Mouse (Mus musculus): ENCODE results near the gene Zfp574. TPM values are rescaled to one million over a fixed set of nuclear protein-coding genes. Genes with fewer than 3 reads are reported as not detected.

The Zfp574 gene
- polyA plus RNA-seq (2015; fragmentation: Nextera tagmentation; extraction: Ambion mirVana): 19.8 and 20.1 TPM in 2 replicates

DNA sequence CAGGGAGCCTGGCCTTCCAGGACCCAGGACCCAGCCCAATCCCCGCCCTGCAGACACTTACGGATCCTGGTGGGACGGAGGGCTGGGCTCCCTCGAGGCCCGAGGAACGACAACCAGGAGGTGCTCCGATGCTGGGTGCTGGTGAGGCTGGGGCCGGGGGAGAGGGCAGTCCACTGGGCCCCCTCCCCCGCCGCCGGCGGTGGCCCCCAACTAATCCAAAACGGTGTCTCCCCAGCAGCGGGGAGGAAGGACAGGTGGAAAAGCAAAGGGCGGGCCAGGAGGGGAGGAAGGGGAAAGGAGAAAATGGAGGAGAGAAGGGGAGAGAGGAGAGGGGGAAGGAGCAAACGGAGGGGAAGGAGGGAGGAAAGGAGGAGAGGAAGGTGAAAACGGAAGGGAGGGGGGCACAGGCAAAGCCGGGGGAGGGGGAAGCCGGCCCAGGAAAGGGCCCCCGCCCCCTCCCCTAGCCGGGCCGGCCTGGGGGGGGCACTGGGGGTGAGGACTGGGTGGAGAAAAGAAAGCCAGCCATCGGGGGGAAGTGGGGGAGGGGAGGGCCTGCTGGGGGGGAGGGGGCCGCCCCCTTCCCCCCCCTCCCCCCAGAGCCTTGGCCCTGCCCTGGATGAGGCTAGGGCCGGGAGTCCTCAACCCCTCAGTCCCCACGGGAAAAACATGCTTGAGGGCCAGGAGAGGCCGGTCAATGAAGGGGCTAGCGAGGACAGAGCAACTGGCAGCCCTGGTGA lies at the start of gene Zfp574, which contains the start of gene Grik5:
Gene Zfp574, plus strand, starts transcription at position 589 of the 737 bp plus-strand sequence.
Gene Grik5, minus strand, starts transcription at position 368 of the 737 bp plus-strand sequence.
- Histone ChIP-seq H3K4me1 (ENCODE audit: insufficient read depth, low read depth, low read length) (no peaks in the 10 kb centered on the region), H3K9ac (replicated peaks; ENCODE audit: low read depth) (peak within 1 kb of the TSS; percentile 64), H3K27ac (ENCODE audit: low read length) (peak within 1 kb of the TSS; percentile 64), H3K36me3 (ENCODE audit: insufficient read depth, low read length) (no peaks in the 10 kb centered on the region), H3K27me3 (replicated peaks; ENCODE audit: insufficient read depth, low read length) (no peaks in the 10 kb centered on the region), H3K4me2 (replicated peaks; ENCODE audit: low read depth, low read length) (peak within 1 kb of the TSS; percentile 94), H3K9me3 (ENCODE audit: low read length) (no peaks in the 10 kb centered on the region), H3K4me3 (ENCODE audit: low read depth, low read length) (peak within 1 kb of the TSS; percentile 56)
- no peak for ATAC-seq
- under 1% methylated on average over 24 of the region's 28 CpGs for WGBS
- DNase-seq (ENCODE audit: low spot score): peak; percentile 28
- no peak for TF ChIP-seq EP300 (IDR thresholded peaks at IDR 0.05)
- no peak for TF ChIP-seq CTCF (IDR thresholded peaks at IDR 0.05)

- no peak overlapping the region for H3K9ac ChIP-seq (replicated peaks; ENCODE audit: low read depth)
These were observed 46.4 kb upstream of the Zfp574 start for GRCm38 (mm10) chr7:25025855-25026439.

GRCm38 (mm10) chr7:25026452-25026851 lies 45.9 kb upstream of the Zfp574 start:
- Histone ChIP-seq H3K4me3 (ENCODE audit: low read depth, low read length) (no peak overlapping the region), H3K4me1 (ENCODE audit: insufficient read depth, low read depth, low read length) (no peaks in the 10 kb centered on the region), H3K4me2 (replicated peaks; ENCODE audit: low read depth, low read length) (no peak overlapping the region), H3K9me3 (ENCODE audit: low read length) (no peaks in the 10 kb centered on the region), H3K27ac (ENCODE audit: low read length) (no peak overlapping the region), H3K27me3 (replicated peaks; ENCODE audit: insufficient read depth, low read length) (no peaks in the 10 kb centered on the region), H3K36me3 (ENCODE audit: insufficient read depth, low read length) (no peaks in the 10 kb centered on the region), H3K9ac (replicated peaks; ENCODE audit: low read depth) (no peak overlapping the region)
- ATAC-seq (no peak), DNase-seq (ENCODE audit: low spot score) (no peak)
- TF ChIP-seq EP300 (IDR thresholded peaks at IDR 0.05) (no peak), CTCF (IDR thresholded peaks at IDR 0.05) (no peak)
- WGBS: 36% methylated on average over 7 of the region's 7 CpGs

More at GRCm38 (mm10) chr7:25025855-25026439, 46.4 kb upstream of the Zfp574 start:
- H3K27ac ChIP-seq (ENCODE audit: low read length): no peak overlapping the region
- TF ChIP-seq EP300 (IDR thresholded peaks at IDR 0.05) (no peak), CTCF (IDR thresholded peaks at IDR 0.05) (peak; percentile 44)
- DNase-seq (ENCODE audit: low spot score) (no peak), ATAC-seq (no peak)
- H3K27me3 ChIP-seq (replicated peaks; ENCODE audit: insufficient read depth, low read length): no peaks in the 10 kb centered on the region
- 55% methylated on average over 10 of the region's 10 CpGs for WGBS
- no peak overlapping the region for H3K4me3 ChIP-seq (ENCODE audit: low read depth, low read length)
- H3K4me2 ChIP-seq (replicated peaks; ENCODE audit: low read depth, low read length): no peak overlapping the region
- no peaks in the 10 kb centered on the region for H3K4me1 ChIP-seq (ENCODE audit: insufficient read depth, low read depth, low read length)
- H3K36me3 ChIP-seq (ENCODE audit: insufficient read depth, low read length): no peaks in the 10 kb centered on the region
- H3K9me3 ChIP-seq (ENCODE audit: low read length): no peaks in the 10 kb centered on the region

GRCm38 (mm10) chr7:25030032-25030753 lies 42.2 kb upstream of the Zfp574 start:
- Histone ChIP-seq H3K27ac (ENCODE audit: low read length) (no peak overlapping the region), H3K36me3 (ENCODE audit: insufficient read depth, low read length) (no peaks in the 10 kb centered on the region), H3K4me2 (replicated peaks; ENCODE audit: low read depth, low read length) (no peak overlapping the region), H3K27me3 (replicated peaks; ENCODE audit: insufficient read depth, low read length) (no peaks in the 10 kb centered on the region), H3K9me3 (ENCODE audit: low read length) (no peaks in the 10 kb centered on the region), H3K4me3 (ENCODE audit: low read depth, low read length) (no peak overlapping the region), H3K4me1 (ENCODE audit: insufficient read depth, low read depth, low read length) (no peaks in the 10 kb centered on the region), H3K9ac (replicated peaks; ENCODE audit: low read depth) (no peak overlapping the region)
- TF ChIP-seq EP300 (IDR thresholded peaks at IDR 0.05) (no peak), CTCF (IDR thresholded peaks at IDR 0.05) (peak; percentile 89)
- ATAC-seq (0 out of 2 replicates have a peak, but pooled peaks have one; percentile 28), DNase-seq (ENCODE audit: low spot score) (peak; percentile 68)
- 27% methylated on average over 5 of the region's 5 CpGs for WGBS

GRCm38 (mm10) chr7:25031528-25031927 lies 40.8 kb upstream of the Zfp574 start:
- no peak for TF ChIP-seq CTCF (IDR thresholded peaks at IDR 0.05)
- TF ChIP-seq EP300 (IDR thresholded peaks at IDR 0.05): no peak
- Histone ChIP-seq H3K27me3 (replicated peaks; ENCODE audit: insufficient read depth, low read length) (no peaks in the 10 kb centered on the region), H3K27ac (ENCODE audit: low read length) (no peak overlapping the region), H3K4me1 (ENCODE audit: insufficient read depth, low read depth, low read length) (no peaks in the 10 kb centered on the region), H3K9me3 (ENCODE audit: low read length) (no peaks in the 10 kb centered on the region), H3K4me2 (replicated peaks; ENCODE audit: low read depth, low read length) (no peak overlapping the region), H3K9ac (replicated peaks; ENCODE audit: low read depth) (no peak overlapping the region), H3K36me3 (ENCODE audit: insufficient read depth, low read length) (no peaks in the 10 kb centered on the region), H3K4me3 (ENCODE audit: low read depth, low read length) (no peak overlapping the region)
- no peak for DNase-seq (ENCODE audit: low spot score)
- 75% methylated on average over 3 of the region's 3 CpGs for WGBS
- no peak for ATAC-seq

DNA sequence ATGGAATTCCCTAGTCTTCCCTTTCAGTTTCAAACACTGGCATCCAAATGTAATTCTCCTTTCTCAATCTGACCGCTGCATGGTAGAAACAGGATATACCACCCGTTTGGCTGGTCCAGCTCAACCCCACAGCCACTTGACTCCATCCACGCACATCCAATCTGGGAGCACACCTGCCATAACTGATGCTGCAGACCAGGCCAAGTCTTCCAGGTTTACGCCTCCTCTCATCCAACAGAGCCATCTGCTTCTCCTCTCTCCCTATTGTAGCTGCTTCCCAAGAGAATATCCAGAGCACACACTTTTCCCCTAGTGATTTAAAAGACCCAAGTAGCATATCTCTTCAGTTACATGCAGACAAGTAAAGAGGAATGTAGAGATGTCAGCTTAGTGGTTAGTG lies 37.6 kb upstream of the Zfp574 start:
- Histone ChIP-seq H3K27me3 (replicated peaks; ENCODE audit: insufficient read depth, low read length) (no peaks in the 10 kb centered on the region), H3K4me2 (replicated peaks; ENCODE audit: low read depth, low read length) (no peak overlapping the region), H3K4me1 (ENCODE audit: insufficient read depth, low read depth, low read length) (no peaks in the 10 kb centered on the region), H3K9me3 (ENCODE audit: low read length) (no peaks in the 10 kb centered on the region), H3K36me3 (ENCODE audit: insufficient read depth, low read length) (no peaks in the 10 kb centered on the region), H3K27ac (ENCODE audit: low read length) (no peak overlapping the region), H3K9ac (replicated peaks; ENCODE audit: low read depth) (no peak overlapping the region), H3K4me3 (ENCODE audit: low read depth, low read length) (no peak overlapping the region)
- ATAC-seq: no peak
- no peak for DNase-seq (ENCODE audit: low spot score)
- TF ChIP-seq CTCF (IDR thresholded peaks at IDR 0.05) (no peak), EP300 (IDR thresholded peaks at IDR 0.05) (no peak)
- 89% methylated on average over 4 of the region's 4 CpGs for WGBS
